Mouse (Mus musculus) frontal cortex, adult 2 months (tissue): ENCODE measurements at regions not wholly inside any gene's neighbourhood (a gene's known extent, or its start where the extent isn't known, plus 50 kb on each side); places are given as distances from the start of the nearest gene placed in this dataset.
"Not testable (repeated sequence)": the region's sequence is repeated elsewhere in the genome, so short reads cannot be mapped to it uniquely, and the experiment has no call there.

Source experiments
- DNase-seq, 2 experiments: peaks; one replicate each; pipeline ENCODE4 v3.0.0; 2022; ENCODE audit warnings: low spot score in 1 of 2; ENCODE audit errors: extremely low spot score in 1 of 2

DNA sequence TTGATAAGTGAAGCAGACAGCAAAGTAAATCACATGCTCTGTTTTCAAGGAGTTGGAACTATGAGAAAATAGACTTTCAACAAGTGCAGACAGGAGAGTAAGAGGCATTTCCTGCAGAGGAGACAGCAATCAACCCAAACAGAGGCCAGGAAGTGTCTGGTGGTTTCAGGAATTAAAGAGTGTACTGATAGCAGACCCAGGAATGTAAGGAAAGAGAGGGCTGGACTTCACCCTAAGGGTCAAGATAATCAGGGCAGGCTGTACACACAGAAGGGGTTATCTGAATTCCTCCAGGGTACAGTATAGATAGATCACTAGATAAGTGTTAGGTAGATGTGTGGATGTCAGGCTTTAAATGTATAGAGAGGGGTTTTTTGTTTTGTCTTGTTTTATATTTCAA is 123.6 kb upstream of the Emcn start:
- DNase-seq = no peak

GRCm38 (mm10) chr3:137217926-137218325 is 122.9 kb upstream of the Emcn start:
- DNase-seq = no peak

- DNase-seq = no peak
Measured at GRCm38 (mm10) chr3:137226151-137226550, 114.7 kb upstream of the Emcn start.

GRCm38 (mm10) chr3:137227122-137227838 is 113.6 kb upstream of the Emcn start:
- DNase-seq = no peak

GRCm38 (mm10) chr3:137228416-137228815 is 112.5 kb upstream of the Emcn start:
- DNase-seq = no peak

GRCm38 (mm10) chr3:137242877-137243276 is 98.0 kb upstream of the Emcn start:
- DNase-seq = no peak

DNA sequence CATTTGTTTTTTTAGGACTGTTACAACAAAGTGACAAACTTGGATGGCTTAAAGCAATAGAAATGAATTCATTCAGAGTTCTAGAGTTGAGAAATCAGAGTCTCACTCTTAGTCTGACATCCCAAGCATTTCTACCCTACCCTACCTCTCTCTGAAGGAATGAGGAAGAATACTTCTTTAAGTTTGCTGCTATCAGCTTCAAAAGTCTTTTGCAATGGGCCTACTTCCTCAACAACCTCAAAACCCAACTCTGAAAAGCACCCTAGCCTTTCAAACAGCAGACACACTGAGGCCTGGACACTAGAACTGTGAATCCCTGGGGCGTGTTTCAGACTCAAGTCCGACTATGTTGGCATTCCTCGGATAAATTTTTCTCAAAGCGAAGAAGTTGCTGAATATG is 77.0 kb upstream of the Emcn start:
- no peak for DNase-seq

DNA sequence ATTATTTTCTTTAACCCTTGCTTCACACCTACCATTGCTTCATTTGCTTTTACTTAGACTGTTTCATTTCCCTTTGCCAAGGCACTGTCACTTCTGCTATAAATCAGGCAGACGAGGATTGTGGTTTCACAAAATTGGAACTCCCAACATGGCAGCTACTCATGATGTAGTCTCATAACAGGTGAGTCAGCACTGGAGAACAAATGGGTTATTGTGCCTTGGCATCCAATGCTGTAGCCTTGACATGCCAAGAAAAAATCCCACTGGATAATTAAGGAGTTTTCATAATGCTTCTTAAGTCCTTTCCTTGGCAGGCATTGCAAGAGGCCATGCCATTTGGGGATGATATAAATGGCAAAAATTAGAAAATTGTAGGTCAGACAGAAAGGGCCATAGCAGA is 73.1 kb upstream of the Emcn start:
- DNase-seq = no peak

DNA sequence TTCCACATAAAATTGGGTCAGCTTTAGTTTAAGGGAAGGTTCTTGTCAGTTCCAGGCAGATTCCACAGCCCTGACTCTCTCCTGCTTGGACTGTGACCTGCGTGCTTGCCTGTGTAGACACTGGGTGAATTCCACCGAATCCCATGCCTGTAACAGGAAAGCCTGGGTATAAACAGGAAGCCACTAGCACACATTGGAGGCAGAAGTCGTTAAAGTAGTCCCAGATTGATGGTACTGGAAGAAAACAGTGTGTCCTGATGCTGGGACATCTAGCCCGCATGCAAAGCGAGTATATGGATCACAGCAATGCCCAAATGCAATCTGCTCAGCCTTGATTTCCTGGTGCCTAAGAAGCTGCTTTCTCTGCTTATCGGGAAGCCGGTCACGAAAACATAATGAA is 65.4 kb upstream of the Emcn start:
- no peak for DNase-seq

DNA sequence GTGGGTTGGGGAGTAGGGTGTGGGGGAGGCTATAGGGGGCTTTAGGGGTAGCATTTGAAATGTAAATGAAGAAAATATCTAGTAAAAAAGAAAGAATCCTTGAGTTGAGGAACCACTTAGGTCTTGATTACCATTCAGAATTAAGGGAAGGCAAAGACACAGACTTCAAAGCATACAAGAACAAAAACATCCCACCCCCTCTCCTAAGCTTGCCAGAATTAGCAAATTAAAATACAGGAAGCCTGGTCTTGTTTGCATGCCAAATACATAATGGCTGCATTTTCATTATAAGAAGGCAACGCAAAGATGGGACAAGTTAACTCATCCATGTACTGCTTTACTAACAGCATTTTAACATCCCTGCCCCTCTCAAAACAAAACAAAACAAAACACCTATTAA is 61.6 kb upstream of the Emcn start:
- no peak for DNase-seq

- DNase-seq = no peak
Measured at GRCm38 (mm10) chr3:137281052-137281451, 59.8 kb upstream of the Emcn start.

- DNase-seq = not testable (repeated sequence)
Measured at GRCm38 (mm10) chr3:137287558-137287957, 53.3 kb upstream of the Emcn start.

- no peak for DNase-seq
Measured at GRCm38 (mm10) chr3:137288301-137288942, 52.4 kb upstream of the Emcn start.

- no peak for DNase-seq
Measured at GRCm38 (mm10) chr3:137288943-137289682, 51.8 kb upstream of the Emcn start.

DNA sequence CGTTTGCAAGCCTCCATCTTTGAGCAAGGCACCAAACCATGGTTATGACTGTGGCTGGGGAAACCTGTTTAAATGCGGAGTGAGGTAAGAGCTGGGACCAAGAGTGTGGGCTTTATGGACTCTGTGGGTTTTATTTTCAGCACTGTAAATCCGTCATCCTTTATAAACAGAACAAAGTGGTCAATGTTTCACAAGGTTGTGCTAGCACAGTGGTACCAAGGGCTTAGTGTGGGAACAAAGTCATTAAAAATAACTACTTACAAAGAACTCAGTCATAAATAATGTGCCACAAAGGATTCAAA is 51.2 kb upstream of the Emcn start:
- no peak for DNase-seq
